Mouse (Mus musculus) cerebellum, adult 11-12 months (tissue): ENCODE measurements around the gene Dedd2.
A peak's percentile ranks its signal among the peaks of the same experiment; 100 is the strongest.

Experiments
- DNase-seq: peaks from one replicate; pipeline ENCODE4 v3.0.0; 2022

Dedd2 gene

DNA sequence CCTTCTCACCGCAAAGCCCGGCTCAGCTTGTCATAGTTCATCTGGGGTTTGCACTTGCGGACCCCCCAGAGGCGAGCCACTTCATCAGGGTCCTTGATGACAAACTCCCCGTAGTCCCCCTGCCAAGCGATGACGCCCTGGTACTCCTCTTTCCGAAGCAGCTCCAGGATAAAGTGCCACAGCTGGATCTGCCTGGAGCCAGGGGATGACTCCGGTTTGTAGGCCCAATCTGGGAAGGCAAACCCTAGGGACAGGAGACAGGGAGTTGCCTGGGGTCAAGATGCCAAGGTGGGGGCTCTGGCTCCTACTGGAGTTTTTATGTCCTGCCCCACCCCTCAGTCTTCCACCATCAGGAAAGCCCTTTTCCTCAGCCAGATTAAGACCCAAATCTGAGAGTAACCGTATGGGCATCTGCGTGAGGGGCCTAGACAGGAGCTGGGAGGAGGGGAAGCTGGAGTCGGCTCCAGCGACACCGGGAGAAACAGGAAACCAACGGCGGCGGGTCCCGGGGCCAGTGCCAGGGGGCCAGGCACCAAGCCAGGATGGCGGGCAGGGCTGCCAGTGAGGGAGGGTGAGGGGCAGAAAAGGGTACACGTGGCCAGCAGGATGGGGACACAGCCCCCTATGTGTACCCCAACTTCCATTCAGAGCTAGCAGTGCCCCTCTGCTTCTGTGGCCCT, 25.8 kb upstream of the Dedd2 start:
- no peak for DNase-seq

DNA sequence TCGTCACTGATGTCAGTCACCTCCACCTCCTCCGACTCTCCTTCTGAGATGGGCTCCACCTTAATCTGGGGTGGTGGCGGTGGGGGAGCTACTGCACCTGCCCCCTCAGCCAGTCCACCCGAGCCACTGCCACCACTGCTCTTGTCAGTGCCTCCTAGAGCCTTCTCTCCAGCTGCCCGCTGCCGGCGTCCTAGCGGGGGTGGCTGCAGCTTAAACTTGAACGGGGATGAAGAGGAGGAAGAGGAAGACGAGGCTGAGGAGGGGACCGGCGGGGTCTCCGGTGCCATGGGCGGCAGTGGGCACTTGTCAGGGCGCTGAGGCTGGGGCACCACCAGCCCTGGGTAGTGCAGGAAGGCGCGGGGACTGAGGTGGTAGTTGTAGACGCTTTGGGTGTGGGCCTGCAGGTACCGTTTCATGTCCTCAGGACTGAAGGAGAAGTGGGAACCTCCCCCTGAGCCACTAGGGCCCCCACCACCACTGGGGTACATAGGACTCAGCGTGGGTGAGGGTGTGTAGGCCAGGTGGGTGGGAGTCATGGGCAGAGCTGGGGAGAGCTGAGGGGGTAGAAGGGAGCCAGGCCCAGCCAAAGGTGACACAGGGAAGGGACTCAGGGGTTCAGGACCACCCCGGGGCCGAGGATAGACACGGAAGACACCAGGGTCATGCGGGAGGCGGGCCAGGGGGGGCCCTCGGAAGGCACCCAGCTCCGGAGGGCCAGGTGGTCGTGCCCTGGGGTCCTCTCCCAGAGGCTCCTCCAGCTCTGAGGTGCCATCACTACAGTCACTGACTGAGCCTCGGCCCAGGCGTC, 24.4 kb upstream of the Dedd2 start:
- no peak for DNase-seq

GRCm38 (mm10) chr7:25243361-25243760, 22.9 kb upstream of the Dedd2 start:
- DNase-seq, result no peak

DNA sequence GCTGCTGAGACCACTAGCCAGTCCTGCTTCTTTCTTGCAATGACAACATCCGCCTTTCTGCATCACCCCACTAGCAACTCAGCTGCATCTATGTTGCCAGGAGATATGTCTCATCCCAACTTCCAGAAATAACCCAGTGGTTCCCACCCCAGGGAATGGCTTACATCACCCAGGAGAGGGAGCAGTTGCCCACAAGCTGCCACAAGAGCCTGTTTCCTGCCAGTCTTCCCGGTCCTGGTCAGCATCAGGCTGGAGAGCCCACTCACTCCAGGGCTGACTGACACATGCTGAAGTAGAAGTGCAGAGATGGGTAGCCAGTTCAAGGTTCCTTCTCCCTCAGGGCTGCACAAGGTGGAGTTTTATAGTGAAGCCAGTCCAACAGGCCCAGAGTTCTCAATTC, 20.6 kb upstream of the Dedd2 start:
- no peak for DNase-seq

DNA sequence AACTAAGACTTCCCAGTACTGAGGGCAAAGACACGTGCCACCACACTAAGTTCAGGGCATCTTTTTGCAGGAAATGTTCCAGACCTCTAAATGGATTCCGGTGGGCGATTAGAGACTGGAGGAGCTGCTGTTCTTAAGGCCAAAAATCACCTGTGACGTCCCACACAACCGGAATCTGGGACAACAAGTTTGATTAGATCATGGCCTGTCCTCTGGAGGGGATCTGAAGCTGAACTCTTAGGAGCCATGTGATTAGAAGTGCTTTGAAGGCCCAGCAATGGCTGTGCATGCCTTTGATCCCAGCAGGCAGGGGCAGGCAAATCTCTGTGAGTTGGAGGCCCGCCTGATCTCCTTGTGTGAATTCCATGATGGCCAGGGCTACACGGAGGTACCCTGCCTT, 20.2 kb upstream of the Dedd2 start:
- no peak for DNase-seq

DNA sequence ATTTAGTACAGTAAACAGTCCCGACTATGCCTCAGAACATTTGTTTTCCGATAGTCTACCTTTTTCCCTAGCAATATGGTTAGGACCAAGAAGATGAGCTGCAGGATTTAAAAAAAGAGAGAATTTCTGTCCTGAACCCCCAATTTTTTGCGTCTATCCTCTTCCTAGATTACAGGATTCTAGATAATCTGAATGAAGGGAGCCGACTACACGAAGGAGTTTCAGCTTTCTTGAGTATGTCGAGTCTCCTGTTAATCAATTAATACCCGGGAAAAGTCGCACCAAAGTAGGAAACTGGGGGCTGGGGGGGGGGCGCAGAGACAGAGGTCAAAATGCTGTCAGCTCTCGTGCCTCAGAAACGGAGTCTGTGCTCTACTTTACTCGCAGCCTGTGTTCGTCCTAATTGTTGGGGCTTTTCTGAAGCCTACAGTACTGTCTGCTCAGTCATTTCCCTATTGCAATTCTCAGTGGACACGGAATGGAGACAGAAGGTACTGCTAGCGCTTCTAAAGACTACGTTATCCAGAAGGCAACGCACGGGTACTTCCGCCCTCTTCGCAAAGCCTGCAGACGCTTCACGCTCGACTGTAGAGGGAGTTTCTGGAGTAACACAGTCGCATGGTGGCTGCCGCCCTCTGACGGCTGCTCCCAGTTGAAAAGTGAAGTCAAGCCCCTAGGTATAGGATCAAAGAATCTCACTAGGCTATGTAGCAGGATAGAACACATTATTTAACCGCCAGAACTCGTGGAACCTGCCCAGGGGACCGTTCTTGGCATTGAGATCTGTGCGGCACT, 18.6 kb upstream of the Dedd2 start:
- DNase-seq, result peak; percentile 91

DNA sequence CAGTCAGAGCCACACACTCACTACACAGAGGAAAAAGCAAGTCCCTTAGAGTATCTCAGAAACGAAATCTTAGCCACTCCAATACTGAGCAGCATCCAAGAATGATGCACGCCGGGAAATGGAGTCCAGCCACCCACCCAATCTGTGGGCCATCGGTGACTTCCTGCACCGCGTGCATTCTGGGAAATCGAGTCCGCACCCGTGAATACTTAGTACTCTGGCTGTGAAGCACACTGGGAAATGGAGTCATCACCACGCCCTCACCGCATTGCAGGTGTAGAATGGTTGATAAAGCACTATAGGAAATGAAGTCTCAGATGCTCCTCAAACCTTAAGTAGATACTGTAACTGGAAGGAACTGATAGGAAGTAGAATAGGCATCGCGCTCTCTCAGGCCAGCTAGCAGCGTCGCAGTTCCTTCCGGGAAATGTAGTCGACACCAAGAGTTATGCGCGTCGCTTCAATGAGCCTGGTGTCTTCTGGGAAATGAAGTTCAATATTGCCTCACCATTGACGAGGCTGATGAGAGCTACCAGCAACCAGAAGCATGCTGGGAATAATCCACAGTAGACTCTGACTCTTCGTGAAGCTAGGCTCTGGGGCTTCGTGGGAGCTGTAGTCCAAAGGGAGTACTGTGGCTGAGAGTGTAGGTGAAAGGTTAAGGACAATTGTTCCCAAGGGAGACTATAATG, 17.7 kb upstream of the Dedd2 start:
- peak; percentile 95 for DNase-seq

DNA sequence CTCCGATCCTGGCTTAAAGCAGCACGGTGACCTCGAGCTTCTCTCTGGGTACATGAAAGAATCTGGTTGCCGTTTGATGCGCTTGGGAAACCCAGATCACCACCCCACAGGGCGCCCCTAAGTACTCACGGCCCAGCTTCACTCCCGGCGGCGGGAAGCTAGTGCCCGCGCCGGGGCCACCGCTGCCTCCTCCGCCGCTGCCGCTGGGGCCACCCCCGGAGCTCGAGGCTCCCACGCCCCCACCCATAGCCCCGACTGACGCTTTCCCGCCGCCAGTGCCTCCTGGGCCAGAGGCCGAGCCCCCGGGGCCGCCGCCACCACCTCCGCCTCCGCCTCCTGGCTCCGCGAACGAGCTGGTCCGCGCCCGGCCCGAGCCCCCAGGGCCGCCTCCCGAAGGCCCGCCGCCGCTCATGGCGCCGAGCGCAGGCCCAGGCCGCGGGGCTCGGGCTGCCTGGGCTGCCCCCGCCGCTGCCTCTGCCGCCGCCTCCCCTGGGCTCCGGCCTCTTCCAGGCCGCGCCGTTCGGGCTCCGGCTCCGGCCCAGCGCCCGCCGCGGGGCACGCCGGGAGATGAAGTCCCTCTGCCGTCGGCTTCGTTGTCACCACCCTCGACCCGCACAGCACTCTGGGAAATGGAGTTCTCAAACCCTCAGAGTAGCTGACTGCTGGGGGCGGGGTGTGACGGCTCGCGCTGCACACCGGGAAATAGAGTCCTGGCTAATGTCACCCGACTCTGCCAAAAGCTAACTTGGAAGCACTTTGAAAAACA, 17.0 kb upstream of the Dedd2 start, which contains the start of gene Gsk3a:
Gene Gsk3a (minus strand): TSS at position 603 of the 766 bp plus-strand sequence.
- DNase-seq, result peak; percentile 98

DNA sequence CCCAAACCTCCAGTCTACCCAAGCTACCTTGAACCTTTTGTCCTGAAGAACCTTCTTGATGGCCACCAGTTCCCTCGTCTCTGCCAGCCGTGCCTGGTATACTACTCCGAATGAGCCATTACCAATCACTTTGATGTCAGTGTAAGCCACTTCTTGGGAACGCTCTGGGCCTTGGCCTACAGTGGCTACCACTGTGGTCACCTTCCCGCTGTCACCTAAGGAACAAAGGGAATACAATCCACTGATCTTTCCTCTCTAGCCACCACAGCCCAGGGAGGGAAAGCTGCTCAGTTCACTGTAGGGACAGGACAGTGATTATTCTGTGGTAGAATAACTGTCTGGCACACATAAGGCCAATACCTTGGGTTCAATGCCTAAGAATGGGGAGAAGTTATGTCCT, 15.1 kb upstream of the Dedd2 start:
- DNase-seq, result peak; percentile 47

DNA sequence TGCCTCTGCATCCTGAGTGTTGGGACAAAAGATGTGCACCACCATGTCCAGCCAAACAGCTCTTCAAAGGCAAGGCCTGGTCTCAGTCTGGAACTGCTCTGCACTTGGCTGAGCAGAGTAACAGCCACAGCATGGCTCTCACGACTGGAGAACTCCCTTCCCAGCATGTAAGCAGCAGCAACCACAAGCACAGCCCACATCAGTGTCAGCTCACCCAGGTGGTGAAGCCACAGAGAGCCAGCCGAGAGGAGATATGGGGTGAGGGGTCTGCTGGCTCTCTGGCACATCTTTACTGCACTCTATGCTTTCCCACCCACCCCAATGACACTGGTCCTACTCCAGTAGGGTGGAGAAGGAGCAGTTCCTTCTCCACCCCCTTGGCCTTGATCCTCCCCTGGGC, 12.6 kb upstream of the Dedd2 start:
- no peak for DNase-seq

GRCm38 (mm10) chr7:25232101-25232648, 11.8 kb upstream of the Dedd2 start:
- DNase-seq, result no peak

GRCm38 (mm10) chr7:25230690-25231285, 10.4 kb upstream of the Dedd2 start:
- DNase-seq, result no peak

DNA sequence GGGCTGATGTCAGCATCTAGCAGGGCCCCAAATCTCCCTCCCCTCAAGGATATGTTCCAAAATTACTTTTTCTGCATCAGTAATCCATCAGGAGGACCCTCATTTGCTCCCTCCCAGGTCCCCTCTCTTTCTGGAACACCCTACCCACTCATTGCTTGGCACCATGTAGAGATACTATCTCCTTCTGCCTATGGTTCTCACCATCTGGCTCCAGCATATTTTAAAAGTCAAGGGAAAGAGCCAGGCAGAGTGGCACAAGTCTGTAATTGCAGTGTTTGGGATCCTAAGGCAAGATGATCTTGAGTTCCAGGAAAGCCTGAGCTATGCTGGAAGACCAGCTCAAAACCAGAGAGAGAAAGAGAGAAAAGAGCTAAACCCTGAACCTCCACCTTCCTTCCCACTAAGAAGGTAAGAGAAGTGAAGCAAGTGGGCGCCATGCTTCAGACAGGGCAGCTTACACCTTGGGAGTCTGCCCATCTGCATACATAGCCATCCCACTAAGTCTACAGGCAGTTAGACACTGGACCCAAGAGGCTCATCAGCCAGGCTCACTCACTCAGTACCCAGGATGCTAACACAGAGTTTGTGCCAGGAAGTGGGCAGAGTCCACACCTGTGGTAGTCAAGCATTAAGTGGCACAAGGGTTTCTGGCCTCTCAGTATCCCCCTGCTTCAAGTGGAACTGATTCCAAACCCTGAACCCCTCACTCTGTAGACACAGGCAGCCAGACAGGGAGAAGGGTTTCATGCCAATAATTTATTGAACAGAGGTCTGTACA, 7.3 kb upstream of the Dedd2 start:
- no peak for DNase-seq

DNA sequence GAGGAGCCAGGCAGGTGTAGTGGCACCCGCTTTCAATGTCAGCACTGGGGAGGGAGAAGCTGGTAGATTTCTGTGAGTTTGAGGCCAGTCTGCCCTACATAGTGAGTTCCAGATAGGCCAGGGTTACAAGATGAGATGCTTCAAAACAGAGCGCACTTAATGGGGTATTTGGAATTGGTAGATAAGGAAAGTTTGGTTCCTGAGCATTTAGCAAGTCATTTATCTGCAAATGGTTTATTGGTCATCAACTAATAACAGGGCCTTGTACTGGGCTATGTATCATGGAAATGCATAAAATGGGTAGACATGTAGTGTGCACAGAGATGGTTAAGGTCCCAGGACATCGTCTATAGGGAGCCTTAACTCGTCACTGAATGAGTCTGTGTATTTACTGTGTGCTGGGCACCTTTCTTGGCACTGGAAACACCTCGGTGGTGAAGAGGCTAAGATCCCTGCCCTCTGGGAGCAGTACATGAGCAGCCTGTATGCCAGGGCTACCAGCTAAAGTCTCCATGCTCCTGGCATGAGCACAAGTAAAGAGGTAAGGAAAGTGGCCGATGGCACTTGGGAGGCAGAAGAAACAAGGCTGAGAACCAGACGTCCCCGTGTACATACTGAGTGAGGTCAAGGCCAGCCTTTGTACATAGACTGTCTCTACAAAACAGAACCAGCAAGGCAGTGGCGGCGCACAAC, 2.0 kb upstream of the Dedd2 start:
- peak; percentile 49 for DNase-seq

DNA sequence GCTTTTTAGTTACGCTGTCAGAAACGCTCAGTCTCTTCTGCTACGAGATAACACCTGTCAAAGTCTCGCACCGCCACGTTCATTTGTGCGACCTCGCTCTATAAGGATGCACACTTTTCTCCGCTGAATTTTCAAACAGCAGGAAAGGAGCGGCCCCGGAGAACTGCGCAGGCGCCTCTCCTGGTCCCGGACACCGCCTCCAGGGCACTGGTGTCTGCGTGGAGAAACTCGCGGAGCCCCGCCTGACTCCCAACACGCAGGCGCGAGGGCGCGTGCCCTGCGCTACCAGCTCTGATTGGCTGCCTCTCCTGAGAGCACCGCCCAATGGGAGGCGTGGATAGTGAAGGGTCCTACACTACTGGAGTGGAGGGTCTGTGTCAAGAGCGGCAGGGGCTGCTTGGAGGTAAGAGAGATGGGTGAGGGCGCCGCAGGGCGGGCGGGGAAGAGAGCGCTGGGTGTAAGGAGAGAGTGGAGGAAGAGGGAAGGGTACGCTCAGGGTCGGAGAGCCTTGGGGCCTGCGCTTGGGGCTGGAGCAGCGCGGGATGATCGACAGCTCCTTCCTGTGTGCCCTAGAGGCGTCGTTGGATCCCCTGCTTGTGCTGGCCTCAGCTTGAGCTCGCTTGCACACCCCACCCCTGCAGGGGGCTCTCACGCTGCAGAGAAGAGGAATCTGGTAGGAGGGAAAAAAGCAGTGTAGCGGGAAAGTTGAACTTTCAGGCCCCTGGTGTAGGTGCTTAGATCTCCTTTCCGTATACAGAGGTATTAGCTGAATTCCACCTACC, 878 bp upstream of the Dedd2 start, which contains the start of gene Zfp526:
Gene Zfp526 (plus strand): TSS at position 324 of the 782 bp plus-strand sequence.
- peak; percentile 98 for DNase-seq

- peak; percentile 97 for DNase-seq
These were observed 509 bp downstream of the Dedd2 start for GRCm38 (mm10) chr7:25219756-25220456.

DNA sequence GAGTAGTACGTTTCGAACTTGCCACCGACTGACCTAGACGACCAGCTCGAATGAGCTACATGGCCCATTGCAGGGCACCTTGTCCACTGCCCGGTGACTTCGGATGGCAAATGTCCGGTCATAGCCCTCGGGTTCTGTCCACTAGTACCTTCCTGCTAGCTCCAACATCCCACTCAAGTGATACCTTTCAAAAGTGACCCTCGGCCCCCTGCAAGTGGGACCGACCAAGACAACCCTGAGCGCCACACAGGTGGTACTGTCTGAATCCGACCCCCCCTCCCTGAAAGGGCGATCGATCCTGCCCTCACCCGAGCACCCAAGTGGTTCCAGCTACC, 1.0 kb downstream of the Dedd2 start:
- DNase-seq, result no peak

- peak; percentile 78 for DNase-seq
These were observed 1.6 kb downstream of the Dedd2 start for GRCm38 (mm10) chr7:25218705-25219415.
